Mouse (Mus musculus) adrenal gland, adult (tissue): Measurements from ENCODE around the gene Ankrd53.
A peak's percentile ranks its signal among the peaks of the same experiment; 100 is the strongest.
"Not testable (repeated sequence)": the region's sequence is repeated elsewhere in the genome, so short reads cannot be mapped to it uniquely, and the experiment has no call there.

Experiments used
- DNase-seq, 2 experiments: peaks; one replicate each; pipeline ENCODE4 v3.0.0; 2022 to 2023; ENCODE audit warnings: low spot score in 1 of 2; ENCODE audit not compliant: inconsistent age in 2 of 2

Ankrd53 gene

GRCm38 (mm10) chr6:83762880-83763431 is 512 bp downstream of the Ankrd53 start:
- DNase-seq: peak; percentile 56 to 77

GRCm38 (mm10) chr6:83766982-83767381 is 4.5 kb downstream of the Ankrd53 start:
- DNase-seq: no peak

- DNase-seq: no peak
These were observed 6.0 kb downstream of the Ankrd53 start for GRCm38 (mm10) chr6:83768485-83768884.

GRCm38 (mm10) chr6:83774126-83774525 is 11.7 kb downstream of the Ankrd53 start:
- DNase-seq: no peak

GRCm38 (mm10) chr6:83774781-83775563 is 12.5 kb downstream of the Ankrd53 start:
- DNase-seq: peak in 1 of 2 experiments; percentile 65

- DNase-seq: peak; percentile 94 to 97
These were observed 13.3 kb downstream of the Ankrd53 start, which contains the start of gene Tex261 for GRCm38 (mm10) chr6:83775638-83776293. TSS of gene Tex261 (minus strand) at chr6:83775813.

GRCm38 (mm10) chr6:83778306-83778705 is 15.9 kb downstream of the Ankrd53 start:
- peak; percentile 83 to 93 for DNase-seq

GRCm38 (mm10) chr6:83779026-83779425 is 16.6 kb downstream of the Ankrd53 start:
- peak; percentile 72 to 88 for DNase-seq

- no peak for DNase-seq
These were observed 24.0 kb downstream of the Ankrd53 start for GRCm38 (mm10) chr6:83786426-83786825.

GRCm38 (mm10) chr6:83788554-83788953 is 26.1 kb downstream of the Ankrd53 start:
- DNase-seq: no peak

GRCm38 (mm10) chr6:83790533-83790932 is 28.1 kb downstream of the Ankrd53 start:
- not testable (repeated sequence) for DNase-seq

- DNase-seq: peak in 1 of 2 experiments; percentile 11
These were observed 28.9 kb downstream of the Ankrd53 start for GRCm38 (mm10) chr6:83791251-83791890.

GRCm38 (mm10) chr6:83794760-83795296 is 32.4 kb downstream of the Ankrd53 start, which contains the start of gene Nagk:
TSS of gene Nagk (plus strand) at chr6:83794982.
- peak; percentile 97 to 99 for DNase-seq

GRCm38 (mm10) chr6:83795492-83795900 is 33.1 kb downstream of the Ankrd53 start:
- DNase-seq: peak in 1 of 2 experiments; percentile 82

- no peak for DNase-seq
These were observed 34.2 kb downstream of the Ankrd53 start for GRCm38 (mm10) chr6:83796686-83797085.

- DNase-seq: no peak
These were observed 39.6 kb downstream of the Ankrd53 start for GRCm38 (mm10) chr6:83802033-83802432.

GRCm38 (mm10) chr6:83802846-83803245 is 40.4 kb downstream of the Ankrd53 start:
- no peak for DNase-seq

GRCm38 (mm10) chr6:83815801-83816200 is 53.4 kb downstream of the Ankrd53 start:
- no peak for DNase-seq
